Mouse (Mus musculus): Measurements from ENCODE around the gene Cd6. TPM values are rescaled to one million over a fixed set of nuclear protein-coding genes. Genes with fewer than 3 reads are reported as not detected.

Gene Cd6
- total RNA-seq, 2 experiments from 2014 or later: 0.20 to 0.23 TPM

DNA sequence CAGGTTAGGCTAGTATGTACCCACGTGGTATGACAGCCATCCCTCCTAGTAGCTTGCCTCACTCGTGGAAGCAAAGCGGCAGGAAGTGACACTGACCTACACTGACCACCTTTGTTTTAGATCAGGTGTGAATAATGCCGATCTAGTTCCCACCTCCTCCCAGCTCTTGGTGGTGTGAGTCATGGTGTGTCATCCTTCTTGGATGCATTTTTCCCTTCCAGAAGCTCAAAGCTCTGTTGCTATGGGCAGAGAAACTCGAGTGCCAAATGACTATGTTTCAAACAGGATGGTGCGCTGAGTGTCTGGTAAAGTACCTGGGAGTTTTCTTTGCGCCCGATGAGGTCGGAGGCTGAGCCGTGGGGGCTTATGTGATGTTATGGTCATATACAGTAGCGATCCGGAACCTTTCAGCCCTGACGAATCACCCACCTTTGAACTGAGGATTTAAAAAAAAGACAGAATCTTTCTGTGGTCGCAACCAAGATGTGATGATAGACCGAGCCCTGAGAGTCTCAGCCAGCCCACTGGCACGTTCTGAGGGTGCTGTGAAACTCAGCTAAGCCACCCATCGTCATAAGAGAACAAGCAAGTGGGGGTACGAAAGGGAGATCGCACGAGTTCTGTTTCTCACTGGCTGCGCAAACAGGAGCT is 66.4 kb downstream of the Cd6 start:
- no peak for DNase-seq (ENCODE audit: low spot score in 2 of 2)

GRCm38 (mm10) chr19:10762468-10762867 is 67.4 kb downstream of the Cd6 start:
- no peak for DNase-seq (ENCODE audit: low spot score in 2 of 2)

DNA sequence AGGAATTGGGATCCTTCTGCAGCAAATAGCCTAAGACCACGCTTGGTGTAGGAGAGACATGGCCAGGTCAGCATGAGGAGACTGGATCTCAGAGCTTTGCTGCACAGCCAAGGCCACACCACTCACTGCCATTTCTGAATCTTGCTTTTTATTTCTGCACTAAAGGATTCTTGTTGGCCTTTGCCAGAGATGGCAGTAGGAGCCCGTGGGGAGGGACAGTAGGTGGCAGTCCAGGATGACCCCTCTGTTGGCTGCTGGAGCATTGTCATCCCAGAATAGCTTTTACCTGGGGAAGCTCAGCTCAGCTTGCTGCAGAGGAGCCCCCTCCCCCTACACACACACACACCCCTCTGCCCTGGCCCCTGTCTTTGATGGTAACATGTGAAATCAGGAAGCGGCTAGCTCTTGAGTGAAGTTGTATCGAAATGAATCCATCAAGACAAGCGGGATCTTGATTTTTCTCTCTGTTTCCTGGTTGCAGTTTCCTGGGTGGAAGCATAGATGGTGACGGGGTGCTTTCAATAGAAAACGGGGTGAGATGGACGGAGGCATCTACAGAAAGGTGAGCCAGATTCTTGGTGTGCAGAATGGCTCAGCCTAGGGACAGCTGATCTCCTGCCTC is 68.0 kb downstream of the Cd6 start:
- DNase-seq (ENCODE audit: low spot score in 2 of 2): no peak

- no peak for DNase-seq (ENCODE audit: low spot score in 2 of 2)
These were observed 69.7 kb downstream of the Cd6 start for GRCm38 (mm10) chr19:10759983-10760831.

- no peak for DNase-seq (ENCODE audit: low spot score in 2 of 2)
These were observed 70.3 kb downstream of the Cd6 start for GRCm38 (mm10) chr19:10759525-10759924.

- no peak for DNase-seq (ENCODE audit: low spot score in 2 of 2)
These were observed 71.2 kb downstream of the Cd6 start for GRCm38 (mm10) chr19:10758708-10759107.

DNA sequence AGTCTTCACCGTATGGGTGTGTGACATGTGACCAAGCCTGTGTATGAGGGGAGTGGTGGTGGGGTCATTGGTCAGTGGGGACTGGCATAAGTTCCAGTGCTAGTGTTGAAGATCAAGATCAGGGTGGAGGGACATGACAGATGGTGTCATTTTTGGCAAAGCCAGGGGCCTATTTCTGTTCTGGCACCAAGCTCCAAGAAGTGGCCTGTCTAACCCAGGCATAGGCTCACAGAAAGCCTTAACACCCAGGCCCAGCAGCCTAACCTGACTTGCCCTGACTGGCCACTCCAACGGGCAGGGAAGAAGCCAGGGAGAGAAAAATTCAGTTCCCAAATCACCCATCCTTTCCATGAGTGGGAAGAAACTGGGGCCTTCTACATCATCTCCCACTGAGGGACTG is 72.3 kb downstream of the Cd6 start:
- DNase-seq (ENCODE audit: low spot score in 2 of 2): no peak

- no peak for DNase-seq (ENCODE audit: low spot score in 2 of 2)
These were observed 72.7 kb downstream of the Cd6 start for GRCm38 (mm10) chr19:10757125-10757524.

DNA sequence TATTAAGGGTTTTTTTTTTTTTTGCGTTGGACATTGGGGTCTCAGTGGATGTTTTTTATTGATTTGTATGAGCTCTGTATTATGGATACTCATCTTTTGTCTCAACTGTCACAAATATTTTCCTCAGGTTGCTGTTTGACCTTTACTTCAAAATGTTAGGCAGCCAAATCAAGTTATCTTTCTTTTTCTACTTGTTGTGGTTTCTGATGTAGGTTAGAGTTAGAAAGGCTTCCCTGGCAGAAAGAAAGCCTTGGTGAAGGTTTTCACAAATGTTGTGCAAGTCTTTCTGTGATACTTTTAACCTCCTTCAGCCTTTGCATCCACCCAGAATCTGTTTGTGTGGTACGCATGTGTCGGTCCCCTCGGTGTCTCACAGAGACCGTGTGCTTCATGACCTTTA is 77.2 kb downstream of the Cd6 start:
- no peak for DNase-seq (ENCODE audit: low spot score in 2 of 2)

GRCm38 (mm10) chr19:10752106-10752505 is 77.8 kb downstream of the Cd6 start:
- no peak for DNase-seq (ENCODE audit: low spot score in 2 of 2)

DNA sequence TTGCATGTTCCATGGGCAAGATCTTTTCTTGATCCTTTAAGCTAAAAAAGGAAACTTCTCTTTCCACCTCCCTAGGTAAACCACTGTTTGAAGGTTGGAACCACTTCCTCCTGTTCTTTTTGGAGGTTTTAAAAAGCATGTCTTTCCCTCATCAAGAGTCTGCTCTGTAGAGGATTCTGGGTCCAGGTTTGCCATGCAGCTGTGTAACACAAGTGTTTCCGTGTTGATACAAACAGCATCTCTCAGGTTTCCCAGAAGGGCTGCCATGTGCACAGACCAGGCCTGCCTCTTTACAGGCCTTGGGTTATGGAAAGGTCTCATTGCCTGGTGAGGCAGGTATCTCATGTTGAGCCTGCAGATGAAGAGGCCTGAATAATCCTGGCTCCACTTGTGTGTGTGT is 78.3 kb downstream of the Cd6 start:
- no peak for DNase-seq (ENCODE audit: low spot score in 2 of 2)

DNA sequence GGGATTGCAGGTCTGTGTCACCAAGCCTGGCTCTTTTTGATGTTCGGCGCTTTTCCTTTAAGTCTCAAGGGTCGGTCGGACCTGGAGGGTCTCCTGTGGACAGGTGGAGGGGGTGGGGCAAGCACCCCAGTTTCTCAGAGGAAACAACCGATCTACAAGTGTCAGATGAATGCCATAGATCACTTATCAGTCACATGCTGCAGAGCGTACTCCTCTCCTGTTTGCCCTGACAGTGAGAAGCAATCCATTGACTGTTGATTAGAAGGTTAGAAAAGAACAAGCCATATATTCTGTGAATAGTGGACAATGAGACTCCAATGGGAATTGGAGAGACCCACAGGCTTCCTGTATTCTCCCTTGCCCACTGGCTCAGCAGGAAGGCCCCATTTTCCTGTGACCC is 79.7 kb downstream of the Cd6 start:
- no peak for DNase-seq (ENCODE audit: low spot score in 2 of 2)

- no peak for DNase-seq (ENCODE audit: low spot score in 2 of 2)
These were observed 80.6 kb downstream of the Cd6 start for GRCm38 (mm10) chr19:10749295-10749694.

DNA sequence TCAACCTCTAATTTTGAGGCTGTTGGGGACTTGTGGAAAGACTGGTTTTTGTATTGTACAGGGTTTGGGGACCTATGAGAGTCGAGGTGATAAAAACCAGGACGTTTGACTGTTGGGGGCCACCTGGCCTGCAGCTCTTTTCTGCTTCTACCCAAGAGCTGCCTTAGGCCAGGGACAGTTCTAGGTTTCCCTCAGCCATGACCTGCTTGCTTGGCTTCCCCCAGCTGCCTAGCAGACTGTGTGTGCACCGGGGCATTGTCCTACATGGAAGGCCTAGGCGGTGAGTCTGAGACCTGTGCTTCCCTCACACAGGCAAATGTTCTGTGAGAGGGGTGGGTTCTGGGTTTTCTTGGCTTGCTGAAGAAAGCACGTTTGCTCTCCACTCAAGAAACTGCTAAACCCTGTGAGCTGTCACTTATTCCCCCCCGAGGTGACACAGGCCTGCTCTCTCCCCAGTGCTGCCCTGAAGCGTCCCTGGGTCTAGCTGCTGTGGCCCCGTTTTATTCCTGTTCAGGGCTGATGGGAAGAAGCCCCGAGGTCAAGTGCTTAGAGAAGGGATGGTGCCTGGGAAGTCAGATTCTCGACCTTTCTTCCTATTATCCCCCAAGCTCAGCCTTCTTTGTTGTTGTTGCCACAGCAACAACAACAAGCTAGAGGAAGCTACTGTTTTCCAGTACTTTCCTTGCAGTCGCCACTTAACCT is 81.3 kb downstream of the Cd6 start:
- DNase-seq (ENCODE audit: low spot score in 2 of 2): no peak

DNA sequence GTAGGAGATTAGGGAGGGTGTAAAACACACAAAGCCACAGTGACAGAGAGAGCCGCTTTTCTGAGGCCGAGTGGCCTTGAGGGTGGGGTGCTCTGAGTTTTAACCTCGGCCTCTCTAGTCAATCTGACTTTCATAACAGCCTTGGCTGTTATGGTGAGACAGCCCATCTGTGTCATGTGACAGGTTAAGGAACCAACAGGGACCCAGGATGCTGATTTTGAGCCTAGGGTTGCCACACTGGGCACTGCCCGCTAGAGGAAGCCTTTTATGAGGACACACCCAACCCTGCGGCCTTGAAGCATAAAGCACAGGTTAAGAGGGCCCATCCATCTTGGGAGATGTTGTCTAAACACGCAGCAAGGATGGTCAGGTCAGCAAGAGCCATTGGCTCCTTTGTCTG is 82.1 kb downstream of the Cd6 start:
- no peak for DNase-seq (ENCODE audit: low spot score in 2 of 2)

GRCm38 (mm10) chr19:10747182-10747581 is 82.7 kb downstream of the Cd6 start:
- no peak for DNase-seq (ENCODE audit: low spot score in 2 of 2)

DNA sequence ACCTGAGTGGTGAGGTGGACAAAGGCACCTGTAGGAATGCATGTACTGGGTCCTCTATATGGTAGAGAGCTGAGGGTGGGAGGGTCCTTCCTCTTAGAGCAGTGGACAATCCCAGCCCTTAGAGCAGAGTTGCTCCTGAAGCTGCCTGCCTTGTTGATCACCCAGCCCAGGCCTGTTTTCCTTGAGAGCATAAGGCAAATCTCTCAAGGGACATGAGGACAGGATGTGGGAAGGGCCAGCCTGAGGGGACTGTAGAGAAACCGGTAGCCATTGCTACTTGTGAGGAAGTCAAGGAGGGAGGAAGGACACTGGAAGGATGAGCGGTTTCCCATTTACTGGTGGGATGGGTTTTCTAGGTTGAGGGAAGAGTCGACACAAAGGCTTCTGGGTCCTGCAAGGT is 87.3 kb downstream of the Cd6 start:
- no peak for DNase-seq (ENCODE audit: low spot score in 2 of 2)

GRCm38 (mm10) chr19:10742145-10742544 is 87.7 kb downstream of the Cd6 start:
- no peak for DNase-seq (ENCODE audit: low spot score in 2 of 2)

DNA sequence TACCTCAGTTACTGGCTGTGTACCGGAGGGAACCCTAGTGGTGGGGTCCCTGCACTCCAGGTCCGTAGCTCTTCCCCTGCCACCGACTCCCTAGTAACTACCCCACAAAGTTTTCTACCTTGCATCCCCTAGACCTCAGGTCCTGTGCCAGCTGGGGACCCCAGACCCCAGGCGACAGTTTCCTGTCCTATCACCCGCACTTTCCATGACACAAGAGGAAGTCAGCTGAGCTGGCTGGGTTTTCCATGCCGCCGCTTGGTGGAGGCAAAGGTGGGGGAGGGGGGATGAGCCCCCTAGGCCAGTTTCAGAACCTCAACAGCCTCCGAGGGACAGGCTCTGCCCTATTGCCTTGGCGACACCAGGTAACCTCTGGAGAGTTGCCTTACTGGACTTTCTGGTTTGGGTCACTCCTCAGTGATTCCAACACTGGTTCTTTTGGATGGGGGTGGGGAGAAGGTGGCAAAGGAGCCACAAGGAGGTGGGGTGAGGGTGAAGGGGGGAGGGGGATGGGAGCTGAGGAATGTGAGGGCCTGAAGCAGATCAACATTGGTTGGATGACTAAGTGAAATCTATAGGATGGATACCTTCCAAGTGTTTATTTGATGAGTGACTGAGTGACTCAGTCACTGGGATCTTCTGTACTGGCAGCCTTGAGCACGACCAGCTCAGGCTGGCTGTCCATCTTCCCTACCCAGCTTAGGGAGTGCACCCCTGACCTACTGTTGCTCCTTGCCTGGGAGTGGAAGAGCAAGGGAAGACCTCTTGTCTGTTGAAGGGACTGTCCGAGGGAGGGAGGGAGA is 89.0 kb downstream of the Cd6 start:
- no peak for DNase-seq (ENCODE audit: low spot score in 2 of 2)

GRCm38 (mm10) chr19:10739916-10740315 is 89.9 kb downstream of the Cd6 start:
- DNase-seq (ENCODE audit: low spot score in 2 of 2): no peak

Data from adrenal gland, postnatal 4 days (tissue).